Mouse (Mus musculus) lung, embryonic 16.5 days (tissue): ENCODE measurements around the gene Junb. TPM values are rescaled to one million over a fixed set of nuclear protein-coding genes. Genes with fewer than 3 reads are reported as not detected.

Experiments
- ATAC-seq: fragments of 200-750 bp; cut with Nextera tagmentation; 2 replicates; pipeline ENCODE4 v1.8.0; 2017; ENCODE audit warnings: low read depth, mild to moderate bottlenecking, moderate library complexity
- H3K27ac ChIP-seq: fragments of 300-500 bp; sonication (generic); 2 replicates; pipeline ENCODE4 v1.5.1; 2014; ENCODE audit warnings: mild to moderate bottlenecking, control low read depth, low read length
- H3K27me3 ChIP-seq: fragments of 300-500 bp; sonication (generic); 2 replicates; pipeline ENCODE4 v1.6.1; 2014; ENCODE audit warnings: low read depth, low read length, mixed read lengths; ENCODE audit not compliant: control insufficient read depth, insufficient read depth
- H3K36me3 ChIP-seq: fragments of 300-500 bp; sonication (generic); 2 replicates; pipeline ENCODE4 v1.6.1; 2014; ENCODE audit warnings: low read length; ENCODE audit not compliant: control insufficient read depth, insufficient read depth
- H3K4me1 ChIP-seq: fragments of 300-500 bp; sonication (generic); replicated peaks from 2 replicates; pipeline ENCODE4 v1.6.1; 2014; ENCODE audit warnings: low read length, mixed read lengths; ENCODE audit not compliant: control insufficient read depth, insufficient read depth
- H3K4me2 ChIP-seq: fragments of 300-500 bp; sonication (generic); 2 replicates; pipeline ENCODE4 v1.6.1; 2014; ENCODE audit warnings: low read depth, low read length, control low read depth
- H3K4me3 ChIP-seq: fragments of 300-500 bp; sonication (generic); 2 replicates; pipeline ENCODE4 v1.5.1; 2014; ENCODE audit warnings: mild to moderate bottlenecking, low read length, control low read depth
- H3K9ac ChIP-seq: fragments of 300-500 bp; sonication (generic); 2 replicates; pipeline ENCODE4 v1.6.1; 2014; ENCODE audit warnings: low read length, control low read depth
- H3K9me3 ChIP-seq: fragments of 300-500 bp; sonication (generic); 2 replicates; pipeline ENCODE4 v1.6.1; 2016; ENCODE audit warnings: low read length; ENCODE audit not compliant: control insufficient read depth
- WGBS: fragments of 180-500 bp; shearing (Covaris S2); extraction: QIAGEN DNeasy Blood & Tissue Kit; methylation state at CpG from one replicate; pipeline ENCODE4 v1.1.7; 2014; 5-methylcytosine and 5-hydroxymethylcytosine counted together
- polyA plus RNA-seq: library from polyadenylated mRNA; unstranded; fragments of >200 nt; fragmentation: Nextera tagmentation; extraction: Ambion mirVana; gene quantifications from 2 replicates; pipeline ENCODE4 v1.2.1, GENCODE M21; 2015

Junb gene
- polyA plus RNA-seq, 1 experiment from 2014 or later: 13.7 TPM

GRCm38 (mm10) chr8:85016724-85017123, 38.2 kb upstream of the Junb start:
- no peak overlapping the region for H3K9ac ChIP-seq
- ATAC-seq: no peak
- peaks cover 14% of the 10 kb centered on the region for H3K27me3 ChIP-seq
- H3K4me2 ChIP-seq: no peak overlapping the region
- no peaks in the 10 kb centered on the region for H3K4me1 ChIP-seq
- no peaks in the 10 kb centered on the region for H3K9me3 ChIP-seq
- H3K36me3 ChIP-seq: peaks cover 16% of the 10 kb centered on the region
- 56% methylated on average over 10 of the region's 10 CpGs for WGBS
- H3K4me3 ChIP-seq: no peak overlapping the region
- no peak overlapping the region for H3K27ac ChIP-seq

- Histone ChIP-seq H3K4me3 (peak within 1 kb of the TSS; percentile 32), H3K27ac (no peak within 1 kb of the TSS), H3K9me3 (no peaks in the 10 kb centered on the region), H3K4me1 (no peaks in the 10 kb centered on the region), H3K4me2 (peak within 1 kb of the TSS; percentile 57), H3K9ac (peak within 1 kb of the TSS; percentile 13; the same call in 1 of the 2 replicates), H3K27me3 (peaks cover 27% of the 10 kb centered on the region), H3K36me3 (peaks cover 16% of the 10 kb centered on the region)
- WGBS: 58% methylated on average over 2 of the region's 2 CpGs
- ATAC-seq: no peak
These were observed 35.9 kb upstream of the Junb start, which contains the start of gene Best2 for GRCm38 (mm10) chr8:85014431-85014830. Gene Best2 (minus strand): TSS chr8:85014531.

- Histone ChIP-seq H3K4me1 (no peaks in the 10 kb centered on the region), H3K4me2 (peak overlapping the region; percentile 57), H3K27ac (no peak overlapping the region), H3K27me3 (peaks cover 33% of the 10 kb centered on the region), H3K9ac (peak overlapping the region; percentile 13; the same call in 1 of the 2 replicates), H3K4me3 (peak overlapping the region; percentile 32), H3K9me3 (no peaks in the 10 kb centered on the region), H3K36me3 (peaks cover 7% of the 10 kb centered on the region; the same call in 1 of the 2 replicates)
- 3% methylated on average over 26 of the region's 26 CpGs for WGBS
- peak; percentile 56 for ATAC-seq
These were observed 34.8 kb upstream of the Junb start for GRCm38 (mm10) chr8:85013230-85013840.

- ATAC-seq: 0 out of 2 replicates have a peak, but pooled peaks have one; percentile 13
- 12% methylated on average over 28 of the region's 28 CpGs for WGBS
- H3K27me3 ChIP-seq: peaks cover 44% of the 10 kb centered on the region
These were observed 32.7 kb upstream of the Junb start for GRCm38 (mm10) chr8:85011242-85011641.

GRCm38 (mm10) chr8:85007686-85008085, 29.2 kb upstream of the Junb start:
- Histone ChIP-seq H3K36me3 (no peaks in the 10 kb centered on the region), H3K9ac (no peak overlapping the region), H3K27ac (no peak overlapping the region), H3K4me1 (no peaks in the 10 kb centered on the region), H3K27me3 (peaks cover 35% of the 10 kb centered on the region), H3K9me3 (no peaks in the 10 kb centered on the region), H3K4me3 (no peak overlapping the region), H3K4me2 (no peak overlapping the region)
- 12% methylated on average over 25 of the region's 25 CpGs for WGBS
- ATAC-seq: no peak

More at GRCm38 (mm10) chr8:85011242-85011641, 32.7 kb upstream of the Junb start:
- Histone ChIP-seq H3K4me1 (no peaks in the 10 kb centered on the region), H3K9me3 (no peaks in the 10 kb centered on the region), H3K9ac (no peak overlapping the region), H3K4me3 (no peak overlapping the region), H3K36me3 (no peaks in the 10 kb centered on the region), H3K27ac (no peak overlapping the region), H3K4me2 (no peak overlapping the region)

- H3K36me3 ChIP-seq: no peaks in the 10 kb centered on the region
- H3K9ac ChIP-seq: peak overlapping the region; percentile 42; the same call in 1 of the 2 replicates
- 10% methylated on average over 19 of the region's 19 CpGs for WGBS
- no peaks in the 10 kb centered on the region for H3K4me1 ChIP-seq
- no peaks in the 10 kb centered on the region for H3K9me3 ChIP-seq
- no peaks in the 10 kb centered on the region; the same call in 1 of the 2 replicates for H3K27me3 ChIP-seq
- 0 out of 2 replicates have a peak overlapping the region, but pooled peaks have one; percentile 4 for H3K4me2 ChIP-seq
- ATAC-seq: peak; percentile 65
- H3K4me3 ChIP-seq: no peak overlapping the region
- no peak overlapping the region for H3K27ac ChIP-seq
These were observed 19.3 kb upstream of the Junb start for GRCm38 (mm10) chr8:84997649-84998295.

- Histone ChIP-seq H3K36me3 (no peaks in the 10 kb centered on the region), H3K4me3 (no peak overlapping the region), H3K4me2 (no peak overlapping the region), H3K27me3 (no peaks in the 10 kb centered on the region; the same call in 1 of the 2 replicates), H3K27ac (no peak overlapping the region), H3K4me1 (no peaks in the 10 kb centered on the region), H3K9me3 (no peaks in the 10 kb centered on the region), H3K9ac (no peak overlapping the region)
- no peak for ATAC-seq
- 77% methylated on average over 5 of the region's 5 CpGs for WGBS
These were observed 18.5 kb upstream of the Junb start for GRCm38 (mm10) chr8:84996978-84997377.

GRCm38 (mm10) chr8:84995680-84996079, 17.2 kb upstream of the Junb start:
- ATAC-seq: no peak
- no peaks in the 10 kb centered on the region for H3K9me3 ChIP-seq
- no peak overlapping the region for H3K4me3 ChIP-seq
- H3K9ac ChIP-seq: no peak overlapping the region
- peaks cover 5% of the 10 kb centered on the region; the same call in 1 of the 2 replicates for H3K4me1 ChIP-seq
- 25% methylated on average over 25 of the region's 25 CpGs for WGBS
- no peaks in the 10 kb centered on the region; the same call in 1 of the 2 replicates for H3K27me3 ChIP-seq
- H3K4me2 ChIP-seq: no peak overlapping the region
- no peak overlapping the region for H3K27ac ChIP-seq
- H3K36me3 ChIP-seq: no peaks in the 10 kb centered on the region

GRCm38 (mm10) chr8:84994375-84994774, 15.9 kb upstream of the Junb start:
- Histone ChIP-seq H3K9ac (no peak overlapping the region), H3K4me3 (no peak overlapping the region), H3K4me2 (no peak overlapping the region), H3K36me3 (no peaks in the 10 kb centered on the region), H3K4me1 (peaks cover 7% of the 10 kb centered on the region), H3K27me3 (no peaks in the 10 kb centered on the region; the same call in 1 of the 2 replicates), H3K27ac (no peak overlapping the region), H3K9me3 (no peaks in the 10 kb centered on the region)
- ATAC-seq: no peak
- 88% methylated on average over 9 of the region's 9 CpGs for WGBS
